25 mouse cellular contexts compared by ENCODE assay signal in the genomic region with DNA sequence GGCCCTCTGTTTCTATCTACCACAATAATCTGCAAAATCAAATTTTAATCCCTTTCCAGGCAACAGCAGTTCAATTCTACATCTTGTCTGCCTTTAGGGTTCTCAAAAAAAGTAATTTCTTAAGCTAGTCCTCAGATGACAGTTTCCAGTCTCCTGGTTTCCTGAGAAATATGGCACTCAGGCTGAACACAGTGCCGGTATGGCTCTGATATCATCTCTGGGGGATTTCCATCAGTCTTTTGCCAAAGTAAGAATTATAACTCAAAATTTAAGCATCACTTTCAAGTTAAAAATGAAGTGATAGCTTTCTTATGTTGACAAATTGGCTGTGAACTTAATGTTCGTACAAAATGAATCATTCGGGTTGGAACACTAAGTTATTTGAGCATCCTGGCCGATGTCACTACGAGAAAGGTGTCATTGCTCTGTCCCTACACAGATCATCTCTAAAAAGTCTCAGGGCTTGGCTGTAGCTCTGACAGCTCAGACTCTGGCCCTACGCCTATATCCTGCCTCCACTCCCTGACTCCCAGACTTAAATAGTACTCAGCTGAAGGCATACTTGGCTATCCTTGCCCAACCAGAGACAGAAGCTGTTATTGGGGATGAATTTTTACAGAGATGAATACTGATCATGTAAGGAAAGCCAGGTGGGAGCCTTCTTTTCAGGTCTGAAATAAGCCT.
A peak's percentile ranks its signal among the peaks of the same experiment; 100 is the strongest.
DNase-seq lines count a peak whose midpoint lies in the region; ATAC-seq and TF ChIP-seq lines count a peak whose summit lies in the region.
"Had no signal": no experiment of that assay in that cellular context is flagged by ENCODE, and none has a peak within 500 bp of the region (broad histone marks: within the 10 kb centered on the region; RNA-seq: fewer than 3 reads in every experiment).

No protein-coding gene starts in this region.

- peak overlapping the region; percentile 76 for H3K27ac ChIP-seq in forebrain, embryonic 15.5 days (replicated peaks)
- no peak overlapping the region for H3K27ac ChIP-seq in forebrain, embryonic 14.5 days (ENCODE audit: low read depth, low read length)
- no peak overlapping the region for H3K27ac ChIP-seq in midbrain, postnatal 0 days (ENCODE audit: low read depth, low read length)
- H3K27ac ChIP-seq: heart, embryonic 10.5 days; hindbrain, embryonic 14.5 days; kidney, postnatal 0 days; liver, embryonic 14.5 days; neural tube, embryonic 12.5 days; stomach, embryonic 15.5 days had no signal

- H3K9ac ChIP-seq in forebrain, embryonic 15.5 days (replicated peaks): no peak overlapping the region
- no peak overlapping the region for H3K9ac ChIP-seq in forebrain, embryonic 14.5 days (ENCODE audit: low read length)
- no peak overlapping the region for H3K9ac ChIP-seq in midbrain, postnatal 0 days (replicated peaks; ENCODE audit: low read length, poor library complexity, severe bottlenecking)
- H3K9ac ChIP-seq: hindbrain, embryonic 14.5 days; liver, embryonic 14.5 days; neural tube, embryonic 12.5 days; stomach, embryonic 15.5 days had no signal

- no peaks in the 10 kb centered on the region for H3K9me3 ChIP-seq in forebrain, embryonic 15.5 days
- H3K9me3 ChIP-seq in forebrain, embryonic 14.5 days (replicated peaks; ENCODE audit: control insufficient read depth, low read length): no peaks in the 10 kb centered on the region
- no peaks in the 10 kb centered on the region for H3K9me3 ChIP-seq in midbrain, postnatal 0 days (ENCODE audit: low read length)
- H3K9me3 ChIP-seq: heart, embryonic 10.5 days; neural tube, embryonic 12.5 days; stomach, embryonic 15.5 days had no signal

- intact Hi-C loops in left cerebral cortex, postnatal 36 days (cut with DNase I): no loop called here

- TF ChIP-seq CTCF in midbrain, postnatal 0 days (IDR thresholded peaks at IDR 0.05): no peak

- no peak overlapping the region for H3K4me2 ChIP-seq in forebrain, embryonic 15.5 days (replicated peaks)
- H3K4me2 ChIP-seq in forebrain, embryonic 14.5 days (ENCODE audit: low read length): no peak overlapping the region
- H3K4me2 ChIP-seq in midbrain, postnatal 0 days (ENCODE audit: low read depth, low read length, poor library complexity, severe bottlenecking): no peak overlapping the region
- H3K4me2 ChIP-seq: hindbrain, embryonic 14.5 days; neural tube, embryonic 12.5 days; stomach, embryonic 15.5 days had no signal

- no peaks in the 10 kb centered on the region for H3K27me3 ChIP-seq in forebrain, embryonic 15.5 days
- no peaks in the 10 kb centered on the region for H3K27me3 ChIP-seq in forebrain, embryonic 14.5 days (replicated peaks; ENCODE audit: control insufficient read depth, insufficient read depth, low read length)
- no peaks in the 10 kb centered on the region for H3K27me3 ChIP-seq in midbrain, postnatal 0 days (ENCODE audit: insufficient read depth, low read length)
- H3K27me3 ChIP-seq: CH12.LX; neural tube, embryonic 12.5 days; stomach, embryonic 15.5 days had no signal

- H3K36me3 ChIP-seq in forebrain, embryonic 15.5 days: no peaks in the 10 kb centered on the region
- no peaks in the 10 kb centered on the region for H3K36me3 ChIP-seq in forebrain, embryonic 14.5 days (ENCODE audit: control insufficient read depth, insufficient read depth, low read length)
- H3K36me3 ChIP-seq in midbrain, postnatal 0 days (ENCODE audit: insufficient read depth, low read length): no peaks in the 10 kb centered on the region
- H3K36me3 ChIP-seq: G1E; heart, embryonic 10.5 days; neural tube, embryonic 12.5 days; stomach, embryonic 15.5 days had no signal

- ATAC-seq in forebrain, embryonic 15.5 days (replicated peaks): no peak; the same call in 1 of the 2 replicates
- ATAC-seq in forebrain, embryonic 14.5 days: no peak
- ATAC-seq in midbrain, postnatal 0 days (ENCODE audit: low FRiP score): no peak

- H3K4me3 ChIP-seq in forebrain, embryonic 15.5 days: no peak overlapping the region
- H3K4me3 ChIP-seq in forebrain, embryonic 14.5 days (ENCODE audit: low read depth, low read length): no peak overlapping the region
- H3K4me3 ChIP-seq in midbrain, postnatal 0 days (ENCODE audit: low read depth, low read length): no peak overlapping the region
- H3K4me3 ChIP-seq: heart, embryonic 10.5 days; neural tube, embryonic 12.5 days; stomach, embryonic 15.5 days had no signal

- peaks cover 8% of the 10 kb centered on the region for H3K4me1 ChIP-seq in forebrain, embryonic 15.5 days
- H3K4me1 ChIP-seq in forebrain, embryonic 14.5 days (ENCODE audit: control insufficient read depth, insufficient read depth, low read length): no peaks in the 10 kb centered on the region; the same call in 1 of the 2 replicates
- H3K4me1 ChIP-seq in midbrain, postnatal 0 days (ENCODE audit: insufficient read depth, low read length): no peaks in the 10 kb centered on the region
- H3K4me1 ChIP-seq: heart, embryonic 10.5 days; stomach, embryonic 15.5 days had no signal

- no peak for DNase-seq in forebrain, embryonic 14.5 days (ENCODE audit: low spot score)
- DNase-seq in left cerebral cortex, adult 18-20 months (ENCODE audit: low spot score in 2 of 2): peak; percentile 33 to 44
- DNase-seq in left cerebral cortex, adult 11 months (ENCODE audit: low spot score): no peak
- peak; percentile 46 for DNase-seq in right cerebral cortex, adult 18-20 months
- no peak for DNase-seq in right cerebral cortex, adult 2 months (ENCODE audit: low spot score in 2 of 2)
- peak; percentile 31 to 45 for DNase-seq in left cerebral cortex, postnatal 36 days (ENCODE audit: low spot score in 2 of 2)
- DNase-seq in midbrain, postnatal 0 days (ENCODE audit: low spot score): no peak
- DNase-seq: adrenal gland, adult 2 months; B cell, adult 2 months; cerebellum, adult 9-10 months; gastrocnemius, postnatal 10 days; heart, postnatal 4 days; kidney, adult 2 months; lung, postnatal 4 days; midbrain, embryonic 14.5 days; thymus, adult 18-20 months had no signal

- WGBS in forebrain, embryonic 15.5 days: 85% methylated on average over 6 of the region's 6 CpGs
- WGBS in forebrain, embryonic 14.5 days: 89% methylated on average over 6 of the region's 6 CpGs
- WGBS in midbrain, postnatal 0 days: 89% methylated on average over 6 of the region's 6 CpGs

Comparison
In these comparisons a context has a peak if more than half of its experiments do, and no peak if none do; other contexts are left out.
1. DNase-seq: peak in left cerebral cortex, adult 18-20 months (2 of 2), right cerebral cortex, adult 18-20 months (single experiment) and left cerebral cortex, postnatal 36 days (2 of 2); none in forebrain, embryonic 14.5 days (single experiment), left cerebral cortex, adult 11 months (single experiment), right cerebral cortex, adult 2 months (0 of 2) and midbrain, postnatal 0 days (single experiment).